Mouse (Mus musculus) MEL (cell line): ENCODE measurements at regions not wholly inside any gene's neighbourhood (a gene's known extent, or its start where the extent isn't known, plus 50 kb on each side); places are given as distances from the start of the nearest gene placed in this dataset.

Experiments used
- DNase-seq: peaks from one replicate; pipeline ENCODE4 v3.0.0; 2011; ENCODE audit warnings: low read depth, low spot score
- H3K27ac ChIP-seq: 2 replicates; pipeline ENCODE4 v1.5.1; 2012; ENCODE audit warnings: low read depth, mild to moderate bottlenecking, control low read depth, low read length, moderate library complexity; ENCODE audit not compliant: control insufficient read depth
- H3K27me3 ChIP-seq, 2 experiments: fragments of 150-350 bp in 1 of 2; sonication (generic) in 1 of 2; 2 replicates each; pipeline ENCODE4 v1.6.1; 2012; ENCODE audit warnings: low read length in 2 of 2, mild to moderate bottlenecking in 2 of 2, improper control_type of control experiment in 1 of 2, moderate library complexity in 1 of 2; ENCODE audit not compliant: insufficient read depth in 2 of 2, control insufficient read depth in 1 of 2
- H3K36me3 ChIP-seq, 2 experiments: 2 replicates each; pipeline ENCODE4 v1.6.1; 2012 to 2014; ENCODE audit warnings: low read length in 2 of 2, improper control_type of control experiment in 1 of 2, inconsistent platforms in 1 of 2, mild to moderate bottlenecking in 1 of 2; ENCODE audit not compliant: insufficient read depth in 2 of 2, control insufficient read depth in 1 of 2
- H3K4me1 ChIP-seq, 2 experiments: fragments of 150-350 bp in 1 of 2; sonication (generic) in 1 of 2; 2 replicates each; pipeline ENCODE4 v1.6.1; 2012; ENCODE audit warnings: low read length in 2 of 2, improper control_type of control experiment in 1 of 2, mild to moderate bottlenecking in 1 of 2; ENCODE audit not compliant: insufficient read depth in 2 of 2, control insufficient read depth in 1 of 2
- H3K4me3 ChIP-seq, 2 experiments: fragments of 150-350 bp in 1 of 2; sonication (generic) in 1 of 2; 2 replicates each; pipeline ENCODE4 v1.5.1; 2012; ENCODE audit warnings: low read depth in 2 of 2, low read length in 2 of 2, mild to moderate bottlenecking in 2 of 2, moderate library complexity in 2 of 2, control low read depth in 1 of 2, improper control_type of control experiment in 1 of 2; ENCODE audit not compliant: control insufficient read depth in 1 of 2, insufficient read depth in 1 of 2
- H3K79me2 ChIP-seq: 2 replicates; pipeline ENCODE4 v1.6.1; 2012; ENCODE audit warnings: mild to moderate bottlenecking, low read length, moderate library complexity; ENCODE audit not compliant: control insufficient read depth, poor library complexity, insufficient read depth
- H3K9ac ChIP-seq: 2 replicates; pipeline ENCODE4 v1.6.1; 2012; ENCODE audit warnings: low read depth, mild to moderate bottlenecking, control low read depth, low read length, moderate library complexity; ENCODE audit not compliant: control insufficient read depth, poor library complexity, severe bottlenecking
- H3K9me3 ChIP-seq: fragments of 150-350 bp; sonication (generic); replicated peaks from 2 replicates; pipeline ENCODE4 v1.6.1; 2012; ENCODE audit warnings: mild to moderate bottlenecking, low read length, improper control_type of control experiment, moderate library complexity; ENCODE audit not compliant: insufficient read depth
- EP300 ChIP-seq, 2 experiments: IDR thresholded peaks; 2 replicates each; pipeline ENCODE4 v1.6.1; 2011; ENCODE audit warnings: improper control_type of control experiment in 2 of 2, low read length in 2 of 2, low read depth in 1 of 2, mild to moderate bottlenecking in 1 of 2
- ETS1 ChIP-seq: IDR thresholded peaks from 2 replicates; pipeline ENCODE4 v1.6.1; 2012; ENCODE audit warnings: low read depth, mild to moderate bottlenecking, inconsistent platforms, low read length, improper control_type of control experiment, moderate library complexity
- MAX ChIP-seq: IDR thresholded peaks from 2 replicates; pipeline ENCODE4 v1.6.1; 2011; ENCODE audit warnings: low read length, improper control_type of control experiment
- MEF2A ChIP-seq: IDR thresholded peaks from 2 replicates; pipeline ENCODE4 v1.6.1; 2014; ENCODE audit warnings: low read depth, mild to moderate bottlenecking, inconsistent platforms, low read length, improper control_type of control experiment; ENCODE audit not compliant: poor library complexity, insufficient replicate concordance, severe bottlenecking; ENCODE audit errors: extremely low read depth
- MXI1 ChIP-seq: IDR thresholded peaks from 2 replicates; pipeline ENCODE4 v1.6.1; 2011; ENCODE audit warnings: mild to moderate bottlenecking, low read depth, low read length, improper control_type of control experiment
- MYB ChIP-seq: IDR thresholded peaks from 2 replicates; pipeline ENCODE4 v1.6.1; 2011; ENCODE audit warnings: mild to moderate bottlenecking, low read depth, low read length, improper control_type of control experiment
- MYC ChIP-seq: IDR thresholded peaks from 2 replicates; pipeline ENCODE4 v1.6.1; 2011; ENCODE audit warnings: low read depth, mild to moderate bottlenecking, low read length, improper control_type of control experiment, moderate library complexity
- POLR2AphosphoS2 ChIP-seq: IDR thresholded peaks from 2 replicates; pipeline ENCODE4 v1.6.1; 2011; ENCODE audit warnings: low read length, improper control_type of control experiment
- RCOR1 ChIP-seq: IDR thresholded peaks from 2 replicates; pipeline ENCODE4 v1.6.1; 2012; ENCODE audit warnings: low read depth, mild to moderate bottlenecking, inconsistent platforms, low read length, improper control_type of control experiment
- SIN3A ChIP-seq: IDR thresholded peaks from 2 replicates; pipeline ENCODE4 v1.6.1; 2012; ENCODE audit warnings: low read length, improper control_type of control experiment, inconsistent platforms
- SMC3 ChIP-seq: IDR thresholded peaks from 2 replicates; pipeline ENCODE4 v1.6.1; 2011; ENCODE audit warnings: low read depth, low read length, improper control_type of control experiment
- TBP ChIP-seq: IDR thresholded peaks from 2 replicates; pipeline ENCODE4 v1.8.0; 2011; ENCODE audit warnings: low read depth, low read length, improper control_type of control experiment
- UBTF ChIP-seq: IDR thresholded peaks from 2 replicates; pipeline ENCODE4 v1.6.1; 2012; ENCODE audit warnings: low read depth, mild to moderate bottlenecking, inconsistent platforms, low read length, improper control_type of control experiment, moderate library complexity, borderline replicate concordance; ENCODE audit not compliant: insufficient read depth
- USF1 ChIP-seq: IDR thresholded peaks from 2 replicates; pipeline ENCODE4 v1.6.1; 2014; ENCODE audit warnings: low read depth, mild to moderate bottlenecking, inconsistent platforms, low read length, improper control_type of control experiment, moderate library complexity

DNA sequence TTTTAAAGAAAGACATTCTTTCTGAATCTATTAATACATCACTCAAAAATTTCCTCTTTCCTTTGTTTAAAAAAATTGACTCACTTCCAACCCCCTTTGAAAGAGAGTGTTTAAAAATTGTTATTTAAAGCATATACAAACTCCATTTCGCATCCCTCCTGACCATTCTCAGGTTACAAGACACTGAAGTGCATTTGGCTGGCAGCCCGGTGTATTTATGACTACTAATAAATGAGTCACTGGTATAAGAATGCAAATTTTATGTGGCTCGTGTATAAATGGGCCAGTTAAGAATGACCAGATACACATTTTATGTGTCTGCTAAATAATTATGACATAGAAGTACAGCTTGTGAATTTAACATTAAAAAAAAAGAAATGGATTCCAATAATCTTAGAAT, 138.8 kb upstream of the Rarb start:
- Histone ChIP-seq H3K27ac (no peak overlapping the region), H3K9me3 (no peaks in the 10 kb centered on the region), H3K9ac (no peak overlapping the region), H3K36me3 (no peaks in the 10 kb centered on the region), H3K4me3 (no peak overlapping the region), H3K79me2 (no peaks in the 10 kb centered on the region), H3K4me1 (no peaks in the 10 kb centered on the region), H3K27me3 (no peaks in the 10 kb centered on the region)
- no peak for TF ChIP-seq ETS1
- no peak for TF ChIP-seq MEF2A
- TF ChIP-seq MYB = no peak
- no peak for TF ChIP-seq SIN3A
- no peak for TF ChIP-seq USF1
- TF ChIP-seq MYC = no peak
- no peak for TF ChIP-seq POLR2AphosphoS2
- no peak for TF ChIP-seq UBTF
- no peak for TF ChIP-seq SMC3
- DNase-seq = no peak

DNA sequence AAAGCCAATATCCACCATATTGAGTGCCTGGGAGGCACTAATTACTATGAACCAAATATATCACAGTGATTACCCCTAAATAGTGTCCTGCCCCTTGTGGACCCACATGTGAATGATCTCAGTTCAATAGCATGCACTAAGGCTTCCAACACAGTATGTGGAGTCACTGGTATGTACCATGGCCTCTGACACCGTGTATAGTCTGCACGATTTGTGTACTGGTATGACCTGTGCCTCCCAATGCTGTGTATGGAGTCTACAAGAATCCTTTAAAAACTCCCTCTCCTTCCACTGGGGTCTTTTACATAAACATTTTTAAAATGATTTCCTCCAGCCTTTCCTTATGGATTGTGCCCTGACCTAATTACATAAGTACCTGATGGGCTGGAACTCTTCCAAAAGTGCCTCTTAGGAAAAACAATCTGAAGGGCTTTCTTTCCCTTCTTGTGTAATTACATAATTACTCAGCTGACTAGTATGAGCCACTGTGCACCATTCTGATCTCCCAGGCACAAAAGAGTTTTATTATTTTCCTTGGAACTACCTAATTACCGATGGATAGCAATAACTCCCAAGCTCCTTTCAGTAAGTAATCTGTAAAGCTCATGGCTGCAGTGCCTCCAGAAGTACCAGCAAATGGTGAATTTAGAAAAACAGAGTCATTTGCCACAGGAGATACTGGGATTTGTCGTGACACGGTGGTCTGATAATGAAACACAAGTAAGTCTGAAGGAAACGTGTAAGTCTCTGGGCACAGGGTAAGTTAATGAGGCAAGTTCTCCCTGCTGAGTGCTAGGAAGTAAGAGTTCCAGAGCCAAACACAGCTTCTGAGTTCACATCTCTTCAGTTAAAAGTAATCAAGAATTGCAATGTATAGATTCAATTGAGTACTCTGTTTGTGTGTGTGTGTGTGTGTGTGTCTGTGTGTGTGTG, 135.8 kb upstream of the Rarb start:
- H3K79me2 ChIP-seq = no peaks in the 10 kb centered on the region
- H3K4me1 ChIP-seq = no peaks in the 10 kb centered on the region
- H3K4me3 ChIP-seq = no peak overlapping the region
- no peaks in the 10 kb centered on the region for H3K36me3 ChIP-seq
- no peaks in the 10 kb centered on the region for H3K9me3 ChIP-seq
- DNase-seq = no peak
- H3K9ac ChIP-seq = no peak overlapping the region
- no peaks in the 10 kb centered on the region for H3K27me3 ChIP-seq
- no peak overlapping the region for H3K27ac ChIP-seq
- TF ChIP-seq MAX (no peak), RCOR1 (no peak), MYB (no peak)

DNA sequence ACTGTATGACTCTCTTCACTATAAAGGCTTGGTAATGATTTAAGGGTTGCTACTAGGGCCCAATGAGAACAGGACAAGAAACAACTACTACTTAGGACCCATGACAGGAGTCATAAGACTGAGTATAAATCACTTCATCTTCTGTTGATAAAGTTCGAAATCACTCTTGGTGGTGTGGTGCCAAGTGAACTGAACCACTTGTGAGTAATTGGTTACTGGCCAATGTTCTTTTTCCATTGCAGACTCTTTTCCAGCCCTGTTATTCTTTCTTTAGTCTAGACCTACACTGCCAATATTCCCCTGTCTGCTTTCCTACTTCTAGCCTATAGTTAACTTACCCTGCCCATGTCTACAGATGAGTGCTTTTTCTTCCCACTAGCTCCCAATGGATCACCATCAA, 129.8 kb upstream of the Rarb start:
- DNase-seq = no peak
- Histone ChIP-seq H3K36me3 (no peaks in the 10 kb centered on the region), H3K79me2 (no peaks in the 10 kb centered on the region), H3K9me3 (no peaks in the 10 kb centered on the region), H3K4me1 (no peaks in the 10 kb centered on the region), H3K27me3 (no peaks in the 10 kb centered on the region), H3K9ac (no peak overlapping the region), H3K27ac (no peak overlapping the region), H3K4me3 (no peak overlapping the region)
- TF ChIP-seq TBP (no peak), MXI1 (no peak), ETS1 (no peak), EP300 (IDR thresholded peaks at IDR 0.05; ENCODE audit: low read depth in 1 of 2, low read length in 2 of 2) (no peak), MYC (no peak), UBTF (no peak)
